Mouse (Mus musculus) CH12.LX (cell line): ENCODE measurements around the gene Tex22. TPM values are rescaled to one million over a fixed set of nuclear protein-coding genes. Genes with fewer than 3 reads are reported as not detected.

Source experiments
- DNase-seq: peaks from one replicate; pipeline ENCODE4 v3.0.0-alpha.2; 2013; ENCODE audit errors: extremely low read depth
- H3K27ac ChIP-seq: 2 replicates; pipeline ENCODE4 v1.5.1; 2012; ENCODE audit warnings: low read depth, mild to moderate bottlenecking, control low read depth, moderate library complexity; ENCODE audit not compliant: insufficient read depth
- H3K27me3 ChIP-seq: replicated peaks from 2 replicates; pipeline ENCODE3; 2012; ENCODE audit warnings: inconsistent platforms
- H3K36me3 ChIP-seq, 2 experiments: replicated peaks in 1 of 2; 2 replicates each; pipeline versions ENCODE3 to v1.6.1; 2012; ENCODE audit warnings: inconsistent platforms in 1 of 2, low read length in 1 of 2, mild to moderate bottlenecking in 1 of 2, mixed read lengths in 1 of 2, moderate library complexity in 1 of 2; ENCODE audit not compliant: control insufficient read depth in 1 of 2, insufficient read depth in 1 of 2
- H3K4me1 ChIP-seq, 2 experiments: 2 replicates each; pipeline ENCODE4 v1.6.1; 2012; ENCODE audit warnings: inconsistent platforms in 1 of 2, moderate library complexity in 1 of 2; ENCODE audit not compliant: insufficient read depth in 2 of 2, control insufficient read depth in 1 of 2
- H3K4me2 ChIP-seq: 2 replicates; pipeline ENCODE4 v1.6.1; 2012; ENCODE audit warnings: low read depth, mild to moderate bottlenecking, control low read depth; ENCODE audit not compliant: poor library complexity, insufficient read depth, severe bottlenecking
- H3K4me3 ChIP-seq, 3 experiments: fragments of 150-350 bp in 1 of 3; sonication (generic) in 1 of 3; replicated peaks in 1 of 3; 2 replicates each; pipeline versions ENCODE3 to v1.5.1; 2011 to 2012; ENCODE audit warnings: low read depth in 2 of 3, low read length in 2 of 3, mild to moderate bottlenecking in 2 of 3, moderate library complexity in 2 of 3, control low read depth in 1 of 3, improper control_type of control experiment in 1 of 3, inconsistent platforms in 1 of 3, mixed read lengths in 1 of 3; ENCODE audit not compliant: poor library complexity in 1 of 3
- H3K79me2 ChIP-seq: replicated peaks from 2 replicates; pipeline ENCODE4 v1.6.1; 2012; ENCODE audit warnings: mild to moderate bottlenecking, moderate library complexity; ENCODE audit not compliant: control insufficient read depth, poor library complexity, insufficient read depth, severe bottlenecking; ENCODE audit errors: extremely low read depth
- H3K9ac ChIP-seq: 2 replicates; pipeline ENCODE4 v1.6.1; 2012; ENCODE audit warnings: low read depth, mild to moderate bottlenecking, control low read depth, moderate library complexity; ENCODE audit not compliant: insufficient read depth
- H3K9me3 ChIP-seq: replicated peaks from 2 replicates; pipeline ENCODE3; 2012; ENCODE audit warnings: low read length, inconsistent platforms, mixed read lengths
- ETS1 ChIP-seq: conservative IDR thresholded peaks from 2 replicates; pipeline ENCODE4 v1.6.1; 2012; ENCODE audit warnings: low read depth, mild to moderate bottlenecking, inconsistent platforms, low read length, improper control_type of control experiment, moderate library complexity
- HCFC1 ChIP-seq: IDR thresholded peaks from 2 replicates; pipeline ENCODE4 v1.6.1; 2012; ENCODE audit warnings: low read depth, mild to moderate bottlenecking, inconsistent platforms, low read length, improper control_type of control experiment
- JUND ChIP-seq: conservative IDR thresholded peaks from 2 replicates; pipeline ENCODE4 v1.6.1; 2011; ENCODE audit warnings: low read depth, low read length, improper control_type of control experiment
- NELFE ChIP-seq: IDR thresholded peaks from 2 replicates; pipeline ENCODE4 v1.6.1; 2011; ENCODE audit warnings: low read depth, low read length, improper control_type of control experiment
- POLR2A ChIP-seq: IDR thresholded peaks from 2 replicates; pipeline ENCODE4 v1.6.1; 2011; ENCODE audit warnings: low read depth, mild to moderate bottlenecking, improper control_type of control experiment, low read length
- SIN3A ChIP-seq: IDR thresholded peaks from 2 replicates; pipeline ENCODE4 v1.6.1; 2012; ENCODE audit warnings: low read length, improper control_type of control experiment, inconsistent platforms
- TCF12 ChIP-seq: IDR thresholded peaks from 2 replicates; pipeline ENCODE4 v1.6.1; 2014; ENCODE audit warnings: low read depth, mild to moderate bottlenecking, inconsistent platforms, low read length, improper control_type of control experiment
- ZC3H11A ChIP-seq: IDR thresholded peaks from 2 replicates; pipeline ENCODE4 v1.6.1; 2012; ENCODE audit warnings: low read depth, mild to moderate bottlenecking, inconsistent platforms, low read length, improper control_type of control experiment
- ZMIZ1 ChIP-seq: IDR thresholded peaks from 2 replicates; pipeline ENCODE4 v1.6.1; 2012; ENCODE audit warnings: low read depth, mild to moderate bottlenecking, inconsistent platforms, low read length, improper control_type of control experiment
- dilution Hi-C: fragments of 300-500 bp; cut with MboI; formaldehyde crosslinking; loops from 2 replicates; pipeline ENCODE4 v1.14.3; 2020; ENCODE audit warnings: low sequenced_read_pairs; ENCODE audit not compliant: extremely low pct_unique_long_range_greater_than_20kb, extremely low pct_ligation_motif_present
- in situ Hi-C: fragments of 300-500 bp; cut with MboI; formaldehyde crosslinking; loops from 3 replicates; pipeline ENCODE4 v1.14.3; 2019; ENCODE audit warnings: low sequenced_read_pairs, low pct_ligation_motif_present, low pct_unique_long_range_greater_than_20kb, mixed read lengths
- polyA plus RNA-seq: library from polyadenylated mRNA; unstranded; fragments of >175 nt; gene quantifications from 2 replicates; pipeline ENCODE4 v1.2.1, GENCODE M21; 2012; ENCODE audit warnings: low read depth; ENCODE audit not compliant: insufficient read length
- total RNA-seq, 2 experiments: library from RNA; depleted of rRNA; stranded (reverse); fragments of 300-350 nt in 1 of 2; fragments of >200 nt in 1 of 2; gene quantifications; 2 replicates each; pipeline ENCODE4 v1.2.3; 2012 to 2014

The Tex22 gene
- total and polyA plus RNA-seq, 3 experiments = 0.21 TPM; not detected in 2

- in situ Hi-C loops (no loop called here), dilution Hi-C loops (no loop called here)
- DNase-seq = no peak
- peaks cover 25 to 52% of the 10 kb centered on the region in 2 experiments for H3K4me1 ChIP-seq
- no peaks in the 10 kb centered on the region for H3K9me3 ChIP-seq
- H3K4me2 ChIP-seq = peak within 1 kb of the TSS; percentile 78
- H3K79me2 ChIP-seq = peaks cover 23% of the 10 kb centered on the region
- TF ChIP-seq TCF12 (0 out of 2 replicates have a peak, but pooled peaks have one; percentile 38), NELFE (peak; percentile 55), POLR2A (peak; percentile 72), ETS1 (no peak), ZC3H11A (no peak), ZMIZ1 (peak; percentile 48; the same call in 1 of the 2 replicates)
- no peak within 1 kb of the TSS for H3K27ac ChIP-seq
- peaks cover 2% of the 10 kb centered on the region for H3K27me3 ChIP-seq
- H3K4me3 ChIP-seq = peak within 1 kb of the TSS; percentile 71 to 96 (median 91)
- H3K9ac ChIP-seq = peak within 1 kb of the TSS; percentile 99
- peaks cover 0 to 20% of the 10 kb centered on the region in 2 experiments for H3K36me3 ChIP-seq
These were observed 23.5 kb downstream of the Tex22 start, which contains the start of gene Mta1 for GRCm38 (mm10) chr12:113097749-113098281. Mta1 (plus strand) TSS chr12:113098278.

GRCm38 (mm10) chr12:113098530-113099151 is 24.3 kb downstream of the Tex22 start:
- no peaks in the 10 kb centered on the region for H3K9me3 ChIP-seq
- in situ Hi-C loops (no loop called here), dilution Hi-C loops (no loop called here)
- H3K4me1 ChIP-seq = peaks cover 25 to 53% of the 10 kb centered on the region in 2 experiments
- no peak for TF ChIP-seq ETS1
- TF ChIP-seq POLR2A = no peak
- TF ChIP-seq JUND = no peak
- TF ChIP-seq ZC3H11A = no peak
- TF ChIP-seq HCFC1 = no peak
- peaks cover 2% of the 10 kb centered on the region for H3K27me3 ChIP-seq
- peak overlapping the region; percentile 99 for H3K9ac ChIP-seq
- peak overlapping the region; percentile 71 to 96 (median 91) for H3K4me3 ChIP-seq
- H3K79me2 ChIP-seq = peaks cover 29% of the 10 kb centered on the region
- no peak for DNase-seq
- peaks cover 0 to 28% of the 10 kb centered on the region in 2 experiments for H3K36me3 ChIP-seq
- peak overlapping the region; percentile 78 for H3K4me2 ChIP-seq
- H3K27ac ChIP-seq = no peak overlapping the region

- H3K4me1 ChIP-seq = peaks cover 25 to 57% of the 10 kb centered on the region in 2 experiments
- in situ Hi-C loops (no loop called here), dilution Hi-C loops (no loop called here)
- H3K4me2 ChIP-seq = peak overlapping the region; percentile 78
- no peaks in the 10 kb centered on the region for H3K9me3 ChIP-seq
- TF ChIP-seq SIN3A = no peak
- TF ChIP-seq POLR2A = 0 out of 2 replicates have a peak, but pooled peaks have one; percentile 11
- DNase-seq = no peak
- H3K27ac ChIP-seq = no peak overlapping the region
- H3K27me3 ChIP-seq = peaks cover 2% of the 10 kb centered on the region
- H3K4me3 ChIP-seq = peak overlapping the region; percentile 71 to 96 (median 91)
- peaks cover 0 to 37% of the 10 kb centered on the region in 2 experiments for H3K36me3 ChIP-seq
- peaks cover 31% of the 10 kb centered on the region for H3K79me2 ChIP-seq
- H3K9ac ChIP-seq = peak overlapping the region; percentile 99
These were observed 25.4 kb downstream of the Tex22 start for GRCm38 (mm10) chr12:113099470-113100237.
